Mouse (Mus musculus) liver, adult 2 months (tissue): ENCODE results near the gene Rbp3.

ENCODE experiments used
- CTCF ChIP-seq: fragments of 200-500 bp; IDR thresholded peaks from 2 replicates; pipeline ENCODE4 v1.5.1; 2011; ENCODE audit warnings: low read depth, low read length, control low read depth
- POLR2A ChIP-seq: fragments of 200-500 bp; IDR thresholded peaks from 2 replicates; pipeline ENCODE4 v1.6.1; 2011; ENCODE audit warnings: low read length, control low read depth; ENCODE audit not compliant: insufficient read depth; ENCODE audit errors: extremely low read depth

DNA sequence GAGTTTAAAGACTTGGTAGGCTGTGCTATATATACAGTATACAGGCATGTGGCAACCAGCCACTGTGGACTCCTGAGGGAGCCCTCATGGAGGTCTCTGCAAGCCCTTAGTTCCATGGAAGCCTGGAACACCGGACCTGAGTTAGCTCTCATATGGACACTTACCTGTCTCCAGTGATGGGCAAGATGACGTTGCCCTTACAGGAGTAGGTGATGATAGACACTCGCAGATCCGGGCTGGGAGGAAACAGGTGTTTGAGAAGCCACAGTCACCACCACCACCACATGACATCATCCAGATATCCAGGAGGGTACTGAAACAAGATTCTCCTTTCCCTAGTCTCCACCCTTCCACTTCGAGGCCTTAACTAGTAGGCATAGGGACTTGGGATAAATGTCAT lies 48.6 kb downstream of the Rbp3 start:
- no peak for TF ChIP-seq CTCF
- no peak for TF ChIP-seq POLR2A
